Mouse (Mus musculus) MN1 (cell line): ENCODE data around the gene Olfr609.
"Not testable (repeated sequence)": the region's sequence is repeated elsewhere in the genome, so short reads cannot be mapped to it uniquely, and the experiment has no call there.

Source experiments
- DNase-seq: peaks from one replicate; pipeline ENCODE4 v3.0.0-alpha.2; 2016; ENCODE audit warnings: low spot score

Gene Olfr609

GRCm38 (mm10) chr7:103497962-103498361 lies at the start of gene Olfr609:
Olfr609 (minus strand) TSS chr7:103498062.
- no peak for DNase-seq

- DNase-seq: not testable (repeated sequence)
These were observed 44.8 kb upstream of the Olfr609 start, which contains the start of gene Olfr612 for GRCm38 (mm10) chr7:103542617-103543016. Olfr612 (minus strand) TSS chr7:103542717.

GRCm38 (mm10) chr7:103520746-103521145 lies 22.9 kb upstream of the Olfr609 start, which contains the start of gene Olfr611:
Olfr611 (minus strand) TSS chr7:103520846.
- DNase-seq: not testable (repeated sequence)

DNA sequence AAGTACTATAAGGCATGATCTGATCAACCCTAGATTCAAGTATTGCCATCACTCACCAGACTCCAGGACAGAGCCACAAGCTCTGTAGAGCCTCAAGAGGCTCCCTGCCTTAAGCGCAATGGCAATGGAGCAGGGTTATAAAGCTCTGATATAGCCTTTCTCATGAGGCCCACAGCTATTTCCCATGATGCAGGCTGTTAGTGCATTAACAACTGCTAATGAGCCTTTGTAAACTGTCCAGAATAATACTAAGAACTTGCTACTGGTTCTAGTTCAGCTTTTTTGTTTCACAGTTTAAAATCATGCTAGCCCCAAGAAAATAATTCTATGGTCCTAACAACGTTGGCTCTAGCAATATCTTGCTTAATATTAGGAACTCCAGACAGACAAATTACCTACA lies 14.2 kb upstream of the Olfr609 start, which contains the start of gene Olfr610:
Gene Olfr610 (minus strand): TSS at position 101 of the 400 bp plus-strand sequence.
- DNase-seq: no peak

DNA sequence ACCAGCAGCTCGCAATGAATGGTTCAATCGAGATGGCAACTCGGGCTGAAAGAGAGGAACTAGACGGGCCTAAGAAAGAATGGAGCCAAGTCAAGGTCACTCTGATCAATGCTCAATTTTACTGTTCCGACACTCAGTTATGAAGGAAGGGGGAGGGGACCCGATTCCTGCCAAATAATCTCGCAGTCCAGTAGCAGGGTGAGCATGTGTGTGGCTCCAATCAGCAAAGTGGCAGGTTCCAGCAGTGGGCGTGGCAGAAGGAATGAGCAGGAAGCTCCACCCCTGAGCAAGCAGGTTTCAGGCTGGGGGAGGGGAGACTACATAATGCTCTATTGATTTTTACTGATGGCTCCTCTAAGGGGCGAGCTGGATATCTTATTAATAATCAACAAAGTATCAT lies 20.8 kb downstream of the Olfr609 start:
- not testable (repeated sequence) for DNase-seq

DNA sequence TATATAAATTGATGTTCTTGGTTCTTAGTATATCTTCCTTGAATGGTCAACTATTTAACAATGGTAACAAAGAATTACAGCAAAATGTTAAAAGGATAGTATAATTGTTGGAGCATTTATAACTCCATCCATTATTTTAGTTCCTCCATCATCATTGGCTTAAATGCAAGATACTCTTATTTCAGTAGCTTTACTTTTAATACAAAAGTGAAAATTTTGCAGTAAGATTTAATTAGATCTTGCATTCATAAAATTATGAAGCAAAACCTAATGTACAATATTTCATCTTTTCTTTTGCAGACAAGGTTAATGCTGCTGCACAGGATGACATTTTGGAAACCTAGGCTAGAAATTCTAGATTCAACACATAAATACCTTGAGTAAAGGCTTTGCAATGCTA lies 28.3 kb downstream of the Olfr609 start, which contains the start of gene Olfr608:
Gene Olfr608 (plus strand): TSS at position 301 of the 400 bp plus-strand sequence.
- DNase-seq: no peak

DNA sequence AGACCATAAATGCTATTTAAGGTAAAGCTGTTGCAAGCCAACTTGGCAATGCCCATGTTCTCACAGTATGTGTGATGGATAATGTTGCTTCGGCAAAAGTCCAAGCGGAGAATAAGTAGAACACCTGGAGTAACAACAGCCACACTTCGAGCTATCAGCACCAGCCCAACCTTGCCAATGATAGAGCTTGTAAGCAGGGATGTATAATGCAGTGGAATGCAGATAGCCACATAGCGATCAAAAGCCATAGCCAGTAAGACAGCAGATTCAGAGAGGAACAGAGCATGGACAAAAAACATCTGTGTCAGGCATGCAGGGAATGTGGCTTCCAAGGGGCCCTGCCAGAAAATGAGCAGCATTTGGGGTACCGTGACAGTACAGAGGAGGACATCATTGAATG lies 37.3 kb downstream of the Olfr609 start:
- DNase-seq: no peak

DNA sequence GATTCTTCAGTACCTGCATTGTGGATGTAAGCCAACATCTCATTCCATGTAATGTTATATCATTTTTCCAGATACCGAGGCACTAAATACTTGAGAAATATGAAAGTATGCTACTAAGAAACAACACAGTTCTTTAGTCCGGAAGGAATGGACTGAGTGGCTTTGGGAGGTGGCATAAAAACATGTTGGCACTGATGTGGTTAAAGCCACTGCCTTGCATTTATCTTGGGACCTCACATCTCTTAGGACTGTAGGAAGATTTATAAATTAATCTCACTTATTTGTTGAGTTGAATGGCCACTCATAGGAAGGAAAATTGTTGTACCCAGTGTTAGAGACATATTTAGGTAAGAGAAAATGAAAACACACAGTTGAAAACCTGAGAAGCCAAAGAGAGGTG lies 49.1 kb downstream of the Olfr609 start, which contains the start of gene Olfr606:
Gene Olfr606 (plus strand): TSS at position 301 of the 400 bp plus-strand sequence.
- DNase-seq: no peak

- DNase-seq: no peak
These were observed 52.5 kb downstream of the Olfr609 start, which contains the start of gene Olfr605 for GRCm38 (mm10) chr7:103445339-103445738. Olfr605 (minus strand) TSS chr7:103445439.
